Mouse (Mus musculus) neural tube, embryonic 14.5 days (tissue): ENCODE results near the gene Enox1. TPM values are rescaled to one million over a fixed set of nuclear protein-coding genes. Genes with fewer than 3 reads are reported as not detected.

Experiments used
- ATAC-seq: fragments of 200-750 bp; cut with Nextera tagmentation; 2 replicates; pipeline ENCODE4 v1.8.0; 2017; ENCODE audit warnings: low read depth, mild to moderate bottlenecking, moderate TSS enrichment, moderate library complexity
- H3K27ac ChIP-seq: fragments of 300-500 bp; sonication (generic); 2 replicates; pipeline ENCODE4 v1.5.1; 2014; ENCODE audit warnings: low read depth, mild to moderate bottlenecking, control low read depth, low read length, moderate library complexity, mixed read lengths
- H3K27me3 ChIP-seq: fragments of 300-500 bp; sonication (generic); 2 replicates; pipeline ENCODE4 v1.6.1; 2014; ENCODE audit warnings: low read length; ENCODE audit not compliant: control insufficient read depth, insufficient read depth
- H3K36me3 ChIP-seq: fragments of 300-500 bp; sonication (generic); 2 replicates; pipeline ENCODE4 v1.6.1; 2014; ENCODE audit warnings: low read length, mixed read lengths; ENCODE audit not compliant: control insufficient read depth, insufficient read depth
- H3K4me1 ChIP-seq: fragments of 300-500 bp; sonication (generic); 2 replicates; pipeline ENCODE4 v1.6.1; 2014; ENCODE audit warnings: low read length; ENCODE audit not compliant: control insufficient read depth, insufficient read depth
- H3K4me2 ChIP-seq: fragments of 300-500 bp; sonication (generic); 2 replicates; pipeline ENCODE4 v1.6.1; 2014; ENCODE audit warnings: mild to moderate bottlenecking, low read depth, low read length, control low read depth
- H3K4me3 ChIP-seq: fragments of 300-500 bp; sonication (generic); 2 replicates; pipeline ENCODE4 v1.5.1; 2014; ENCODE audit warnings: low read depth, low read length, control low read depth, mixed read lengths
- H3K9ac ChIP-seq: fragments of 300-500 bp; sonication (generic); replicated peaks from 2 replicates; pipeline ENCODE4 v1.6.1; 2014; ENCODE audit warnings: low read depth, mild to moderate bottlenecking, control low read depth, low read length, mixed read lengths
- H3K9me3 ChIP-seq: fragments of 300-500 bp; sonication (generic); 2 replicates; pipeline ENCODE4 v1.6.1; 2016; ENCODE audit warnings: low read length; ENCODE audit not compliant: control insufficient read depth
- WGBS: fragments of 180-500 bp; shearing (Covaris S2); extraction: QIAGEN DNeasy Blood & Tissue Kit; methylation state at CpG from one replicate; pipeline ENCODE4 v1.1.7; 2014; 5-methylcytosine and 5-hydroxymethylcytosine counted together
- polyA plus RNA-seq: library from polyadenylated mRNA; unstranded; fragments of >200 nt; fragmentation: Nextera tagmentation; extraction: Ambion mirVana; gene quantifications from 2 replicates; pipeline ENCODE4 v1.2.1, GENCODE M21; 2014

The Enox1 gene
- polyA plus RNA-seq, 1 experiment from 2014 or later: 36.2 TPM

DNA sequence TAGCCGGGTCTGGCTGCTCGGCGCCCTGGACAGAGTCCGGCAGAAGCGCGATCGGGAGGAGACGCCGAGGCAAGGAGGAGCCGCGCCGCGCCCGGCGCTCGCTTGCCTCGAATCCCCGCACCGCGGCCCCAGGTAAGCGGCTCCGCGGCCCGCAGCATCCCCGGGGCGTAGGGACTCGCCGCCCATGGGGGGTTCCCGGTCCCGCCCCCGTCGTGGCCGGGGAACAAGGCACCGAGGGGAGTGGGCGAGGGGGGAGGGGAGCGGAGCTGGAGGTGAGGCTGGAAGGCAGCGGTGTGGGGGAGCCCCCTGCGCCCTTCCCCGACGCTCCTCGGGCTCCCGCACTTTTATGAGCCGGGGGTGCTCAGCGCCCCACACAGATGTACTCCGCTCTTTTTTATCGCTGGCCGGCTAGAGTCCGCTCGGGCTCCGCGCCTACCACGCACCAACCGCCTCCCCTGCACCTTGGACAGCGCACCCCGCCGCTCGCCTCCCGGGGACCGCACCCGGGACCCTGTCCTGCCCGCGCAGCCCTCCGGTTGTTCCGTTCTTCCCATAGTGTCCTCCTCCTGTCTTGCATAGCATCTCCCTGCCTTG, 445 bp downstream of the Enox1 start:
- Histone ChIP-seq H3K27ac (peak overlapping the region; percentile 92), H3K4me1 (peaks cover 32% of the 10 kb centered on the region), H3K36me3 (no peaks in the 10 kb centered on the region), H3K9ac (peak overlapping the region; percentile 91), H3K4me3 (peak overlapping the region; percentile 99), H3K4me2 (peak overlapping the region; percentile 94), H3K9me3 (no peaks in the 10 kb centered on the region), H3K27me3 (no peaks in the 10 kb centered on the region)
- WGBS: under 1% methylated on average over 55 of the region's 64 CpGs
- peak; percentile 41 for ATAC-seq

DNA sequence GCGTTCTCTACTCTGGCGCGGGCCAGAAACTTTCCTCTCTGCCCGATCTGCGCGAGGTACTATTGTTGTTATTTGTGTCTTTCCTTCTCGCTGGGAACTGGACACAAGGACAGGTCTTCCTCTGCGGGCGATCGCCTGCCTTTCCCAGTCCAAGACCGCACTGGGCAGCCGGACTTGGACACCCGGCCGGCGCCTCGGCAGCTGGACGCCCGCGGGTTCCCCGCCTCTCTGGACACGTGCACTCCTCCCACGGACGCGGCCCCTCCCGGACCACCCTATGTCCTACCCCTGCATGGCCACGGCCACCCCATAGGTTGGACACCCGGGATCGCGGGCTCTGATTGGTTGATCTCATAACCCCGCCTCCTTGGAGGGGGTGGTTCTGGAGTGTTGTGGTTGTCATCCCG, 945 bp downstream of the Enox1 start:
- Histone ChIP-seq H3K36me3 (no peaks in the 10 kb centered on the region), H3K27me3 (no peaks in the 10 kb centered on the region), H3K4me1 (peaks cover 32% of the 10 kb centered on the region), H3K9ac (peak overlapping the region; percentile 91), H3K4me2 (peak overlapping the region; percentile 94), H3K27ac (peak overlapping the region; percentile 92), H3K4me3 (peak overlapping the region; percentile 99), H3K9me3 (no peaks in the 10 kb centered on the region)
- WGBS: 2% methylated on average over 31 of the region's 31 CpGs
- peak; percentile 84 for ATAC-seq

DNA sequence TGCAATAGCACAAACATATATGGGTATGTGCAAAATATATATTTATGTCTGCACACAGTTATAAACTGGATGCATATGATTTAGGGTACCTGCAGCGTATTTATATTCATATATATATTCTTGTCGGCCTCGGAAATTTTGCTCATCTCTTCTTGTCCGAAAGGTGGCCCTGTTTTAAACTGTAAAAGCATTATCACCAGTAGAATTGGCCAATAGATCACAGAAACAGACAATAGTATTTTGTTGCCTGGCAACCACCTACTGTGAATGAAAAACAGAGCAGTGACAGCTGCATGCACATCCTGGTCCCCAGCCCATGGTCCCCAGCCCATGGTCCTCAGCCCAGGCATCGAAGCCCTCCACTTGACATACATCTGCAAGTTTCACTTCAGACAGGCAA, 2.8 kb downstream of the Enox1 start:
- peak overlapping the region; percentile 94 for H3K4me2 ChIP-seq
- peaks cover 35% of the 10 kb centered on the region for H3K4me1 ChIP-seq
- peak overlapping the region; percentile 99; the same call in 1 of the 2 replicates for H3K4me3 ChIP-seq
- H3K9ac ChIP-seq: 0 out of 2 replicates have a peak overlapping the region, but pooled peaks have one; percentile 28
- ATAC-seq: no peak
- no peaks in the 10 kb centered on the region for H3K36me3 ChIP-seq
- no peaks in the 10 kb centered on the region for H3K9me3 ChIP-seq
- peak overlapping the region; percentile 52; the same call in 1 of the 2 replicates for H3K27ac ChIP-seq
- no peaks in the 10 kb centered on the region for H3K27me3 ChIP-seq
- 35% methylated on average over 5 of the region's 5 CpGs for WGBS

DNA sequence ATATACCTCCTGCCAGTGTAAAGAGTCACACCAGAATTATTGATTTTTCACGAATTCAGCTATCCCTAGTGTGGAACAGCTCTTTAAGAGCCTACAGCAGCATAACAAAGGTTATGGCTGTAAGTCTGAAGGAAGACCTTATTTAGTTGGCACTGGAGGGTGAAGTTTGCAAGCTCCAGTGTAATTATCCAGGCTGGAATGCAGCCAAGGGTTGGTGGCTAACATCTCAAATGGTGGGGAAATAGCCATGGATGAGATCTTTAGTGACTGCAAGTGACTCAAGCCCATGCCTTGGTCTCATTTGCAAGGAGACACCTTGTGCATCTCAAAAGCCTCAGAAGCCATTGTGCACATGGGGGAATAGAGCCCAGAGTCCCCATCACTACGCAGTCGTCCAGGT, 5.9 kb downstream of the Enox1 start:
- no peaks in the 10 kb centered on the region for H3K9me3 ChIP-seq
- ATAC-seq: no peak

DNA sequence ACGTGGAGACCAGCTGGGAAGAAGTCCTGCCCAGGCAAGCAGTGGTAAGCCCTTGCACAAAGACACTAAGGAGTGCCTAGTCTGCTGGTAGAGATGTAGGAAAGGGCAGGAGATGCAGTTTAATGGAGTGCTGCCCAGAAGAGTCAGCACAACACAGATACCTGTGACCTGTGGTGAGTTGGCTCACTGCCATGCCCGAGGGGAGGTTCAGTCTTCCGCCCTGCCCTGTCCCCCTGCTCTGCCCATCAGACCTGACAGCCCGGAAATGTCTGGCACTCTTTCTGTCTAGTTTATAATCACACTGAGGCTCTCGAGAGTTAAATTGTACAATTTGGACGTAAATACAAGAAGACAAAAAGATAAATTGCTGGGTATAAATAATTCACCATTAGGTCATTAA, 7.8 kb downstream of the Enox1 start:
- H3K4me2 ChIP-seq: no peak overlapping the region
- ATAC-seq: no peak

More for the DNA sequence above, 5.9 kb downstream of the Enox1 start:
- no peaks in the 10 kb centered on the region for H3K27me3 ChIP-seq
- peaks cover 27% of the 10 kb centered on the region for H3K4me1 ChIP-seq
- H3K27ac ChIP-seq: no peak overlapping the region
- no peak overlapping the region for H3K9ac ChIP-seq
- H3K36me3 ChIP-seq: no peaks in the 10 kb centered on the region
- H3K4me3 ChIP-seq: no peak overlapping the region
- no peak overlapping the region for H3K4me2 ChIP-seq
- WGBS: 70% methylated on average over 3 of the region's 3 CpGs

DNA sequence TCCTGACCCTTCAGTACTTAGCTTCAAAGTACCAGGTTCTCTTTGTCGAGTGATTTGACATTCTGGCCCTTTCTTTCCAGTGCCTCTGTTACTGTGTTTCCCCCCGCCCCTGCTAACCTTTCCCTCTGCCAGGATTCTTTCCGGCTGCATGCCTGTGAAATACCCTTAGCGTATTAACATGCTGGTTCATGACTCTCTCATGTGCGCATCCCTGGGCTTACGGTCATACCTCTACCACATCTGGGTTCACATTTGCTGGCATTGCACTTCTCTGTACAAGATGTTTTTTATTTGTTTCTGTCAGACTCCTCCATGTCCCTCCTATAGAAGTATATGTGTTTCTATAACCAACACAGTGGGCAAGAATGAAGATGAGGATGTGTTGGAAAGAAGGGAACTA, 11.6 kb downstream of the Enox1 start:
- no peak overlapping the region for H3K9ac ChIP-seq
- no peaks in the 10 kb centered on the region for H3K36me3 ChIP-seq
- no peaks in the 10 kb centered on the region for H3K9me3 ChIP-seq
- no peak overlapping the region for H3K27ac ChIP-seq
- no peak overlapping the region for H3K4me2 ChIP-seq
- H3K27me3 ChIP-seq: no peaks in the 10 kb centered on the region
- ATAC-seq: no peak
- no peak overlapping the region for H3K4me3 ChIP-seq
- 95% methylated on average over 6 of the region's 6 CpGs for WGBS
- 0 out of 2 replicates have a peak, but pooled peaks cover 2% of the 10 kb centered on the region for H3K4me1 ChIP-seq

More for the DNA sequence above, 7.8 kb downstream of the Enox1 start:
- Histone ChIP-seq H3K27me3 (no peaks in the 10 kb centered on the region), H3K36me3 (no peaks in the 10 kb centered on the region), H3K9ac (no peak overlapping the region), H3K4me1 (peaks cover 14% of the 10 kb centered on the region), H3K27ac (no peak overlapping the region), H3K9me3 (no peaks in the 10 kb centered on the region), H3K4me3 (no peak overlapping the region)
- WGBS: 64% methylated on average over 6 of the region's 6 CpGs

DNA sequence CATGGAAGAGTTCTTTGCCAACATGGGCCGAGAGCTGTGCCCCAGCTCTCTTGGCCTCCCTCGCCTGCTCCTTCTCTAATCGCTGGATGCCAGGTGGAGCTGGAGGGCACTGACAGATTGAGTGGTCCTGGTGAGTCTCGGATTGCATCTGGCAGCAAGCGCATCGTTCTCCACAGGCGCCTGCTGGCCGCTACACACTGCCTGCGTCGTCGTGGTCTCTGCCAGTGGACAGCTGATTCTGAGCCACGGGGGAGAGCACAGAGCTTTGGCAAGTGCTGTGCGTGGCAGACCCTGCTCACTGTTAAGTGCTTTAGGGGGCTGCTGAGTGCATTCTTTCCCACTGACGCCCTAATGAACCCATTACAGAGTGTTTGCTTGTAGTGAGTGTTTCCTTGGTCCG, 17.9 kb downstream of the Enox1 start:
- Histone ChIP-seq H3K4me3 (no peak overlapping the region), H3K4me2 (no peak overlapping the region), H3K27ac (no peak overlapping the region), H3K9ac (no peak overlapping the region), H3K36me3 (no peaks in the 10 kb centered on the region), H3K9me3 (no peaks in the 10 kb centered on the region), H3K27me3 (no peaks in the 10 kb centered on the region), H3K4me1 (peaks cover 6% of the 10 kb centered on the region; the same call in 1 of the 2 replicates)
- peak; percentile 87; the same call in 1 of the 2 replicates for ATAC-seq
- WGBS: 58% methylated on average over 15 of the region's 15 CpGs

DNA sequence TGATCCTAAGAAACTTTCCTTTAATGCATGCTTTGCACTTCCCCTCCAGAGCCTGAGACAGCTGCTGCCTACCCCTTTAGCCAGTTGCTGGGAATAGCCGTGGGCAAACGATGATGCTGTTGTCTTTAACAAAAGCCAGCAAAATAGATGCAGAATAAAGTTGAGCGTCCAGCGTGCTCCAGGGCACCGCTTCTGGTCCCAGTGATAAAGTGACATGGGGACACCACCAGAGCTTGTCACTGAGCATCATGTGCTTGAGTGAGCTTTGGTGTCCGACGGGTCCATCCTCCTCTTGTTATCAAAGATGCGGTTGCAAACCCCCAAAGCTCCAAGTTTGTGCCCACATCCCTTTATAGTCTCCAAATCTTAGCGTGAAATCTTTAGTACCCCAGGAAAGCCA, 18.4 kb downstream of the Enox1 start:
- Histone ChIP-seq H3K27me3 (no peaks in the 10 kb centered on the region), H3K4me2 (no peak overlapping the region), H3K9ac (no peak overlapping the region), H3K27ac (no peak overlapping the region), H3K4me3 (no peak overlapping the region), H3K36me3 (no peaks in the 10 kb centered on the region), H3K4me1 (peaks cover 6% of the 10 kb centered on the region; the same call in 1 of the 2 replicates), H3K9me3 (no peaks in the 10 kb centered on the region)
- 76% methylated on average over 9 of the region's 9 CpGs for whole genome bisulfite sequencing
- ATAC-seq: no peak

DNA sequence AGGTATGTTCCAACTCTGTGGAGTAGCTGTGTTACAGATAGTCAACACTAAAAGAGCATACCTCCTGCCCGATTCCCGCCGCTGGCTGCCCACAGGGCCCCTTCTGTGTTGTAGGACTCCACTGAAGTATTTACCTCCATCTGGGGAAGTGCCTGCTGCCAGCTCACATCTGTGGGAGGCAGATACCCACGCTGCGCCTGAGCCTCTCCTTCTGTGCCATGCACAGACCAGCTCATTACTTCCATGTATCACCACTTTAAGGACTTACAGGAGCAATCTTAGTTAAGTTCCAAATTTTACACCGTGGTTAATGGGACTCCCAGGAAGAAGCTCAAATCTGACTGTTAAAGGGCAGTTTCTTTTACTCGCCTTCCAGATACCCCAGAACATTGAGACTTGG, 23.7 kb downstream of the Enox1 start:
- no peaks in the 10 kb centered on the region; the same call in 1 of the 2 replicates for H3K4me1 ChIP-seq
- H3K9me3 ChIP-seq: no peaks in the 10 kb centered on the region
- H3K27ac ChIP-seq: no peak overlapping the region
- H3K4me2 ChIP-seq: no peak overlapping the region
- WGBS: 76% methylated on average over 7 of the region's 7 CpGs
- no peak for ATAC-seq
- no peak overlapping the region for H3K4me3 ChIP-seq
- no peaks in the 10 kb centered on the region for H3K36me3 ChIP-seq
- no peaks in the 10 kb centered on the region for H3K27me3 ChIP-seq
- H3K9ac ChIP-seq: no peak overlapping the region
